Mouse (Mus musculus) megakaryocyte, adult 5-6 weeks (primary cell): ENCODE measurements around the gene Ism1. TPM values are rescaled to one million over a fixed set of nuclear protein-coding genes. Genes with fewer than 3 reads are reported as not detected.

Source experiments
- ATAC-seq: 2 replicates; pipeline ENCODE4 v1.8.0; 2016; ENCODE audit warnings: mild to moderate bottlenecking, inconsistent platforms; ENCODE audit not compliant: poor library complexity, severe bottlenecking
- total RNA-seq, 2 experiments: library from RNA; stranded (forward) in 1 of 2; stranded (reverse) in 1 of 2; fragments of 153-499, 151-499 nt in 1 of 2; fragments of 221-1000, 200-1000 nt in 1 of 2; gene quantifications; 2 replicates each; pipeline versions ENCODE4 v1.2.3 to v1.2.4; 2015 to 2017

The Ism1 gene
- total RNA-seq, 2 experiments from 2014 or later: 0.18 TPM; not detected in 1

GRCm38 (mm10) chr2:139804041-139804440, 126.1 kb downstream of the Ism1 start:
- no peak for ATAC-seq

GRCm38 (mm10) chr2:139807887-139808286, 129.9 kb downstream of the Ism1 start:
- no peak for ATAC-seq

Other genes starting within 250 kb of the Ism1 start
- gene Sptlc3, start 184.3 kb upstream of the Ism1 start, total RNA-seq (2015): not detected in 2 replicates
- gene Sptlc3, start 184.3 kb upstream of the Ism1 start, total RNA-seq (2017): not detected in 2 replicates